Mouse (Mus musculus): ENCODE data around the gene Plk5. TPM values are rescaled to one million over a fixed set of nuclear protein-coding genes. Genes with fewer than 3 reads are reported as not detected.

The Plk5 gene
- polyA plus RNA-seq, 1 experiment, result 0.68 TPM

DNA sequence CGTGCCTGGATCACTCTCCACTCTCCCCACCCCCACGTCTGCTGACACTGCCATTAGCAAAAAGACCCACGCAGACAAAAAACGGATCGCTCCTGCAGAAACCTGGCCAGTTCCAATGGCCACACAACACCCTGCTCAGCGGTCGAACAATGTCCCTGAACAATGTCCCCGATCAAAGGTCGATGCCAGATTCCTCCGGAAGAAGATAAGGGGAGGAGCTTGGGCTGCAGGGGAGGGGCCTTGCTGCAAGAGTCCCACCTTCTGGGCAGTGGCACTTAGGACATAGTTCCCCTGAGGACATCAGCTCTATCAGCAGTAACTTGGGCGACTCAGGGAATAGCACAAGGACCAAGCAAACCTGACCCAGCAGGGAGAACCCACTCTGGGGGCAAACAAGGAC, 4.4 kb upstream of the Plk5 start:
- DNase-seq (ENCODE audit: low read depth, low spot score), result no peak
- WGBS, result 20% methylated on average over 11 of the region's 11 CpGs

DNA sequence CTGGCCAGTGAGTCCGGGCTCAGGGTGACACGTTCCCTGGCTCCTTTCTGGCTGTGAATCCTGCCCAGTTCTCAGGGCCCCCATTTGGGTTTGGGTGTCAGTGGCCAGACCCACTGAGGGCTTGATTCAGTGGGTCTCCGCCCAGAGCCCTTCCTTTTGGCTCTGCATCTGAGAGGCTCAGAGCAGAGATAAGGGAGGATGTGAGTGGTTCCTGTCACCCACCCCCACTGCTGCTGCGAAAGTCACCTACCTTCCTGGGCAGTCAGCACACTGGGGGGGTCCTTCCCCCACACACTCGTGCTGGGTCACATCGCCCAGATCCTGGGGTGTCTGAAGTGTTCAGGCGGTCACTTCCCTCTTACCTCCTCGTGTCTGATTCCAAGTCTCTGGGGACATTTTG, 3.5 kb upstream of the Plk5 start:
- 61% methylated on average over 8 of the region's 8 CpGs for WGBS

DNA sequence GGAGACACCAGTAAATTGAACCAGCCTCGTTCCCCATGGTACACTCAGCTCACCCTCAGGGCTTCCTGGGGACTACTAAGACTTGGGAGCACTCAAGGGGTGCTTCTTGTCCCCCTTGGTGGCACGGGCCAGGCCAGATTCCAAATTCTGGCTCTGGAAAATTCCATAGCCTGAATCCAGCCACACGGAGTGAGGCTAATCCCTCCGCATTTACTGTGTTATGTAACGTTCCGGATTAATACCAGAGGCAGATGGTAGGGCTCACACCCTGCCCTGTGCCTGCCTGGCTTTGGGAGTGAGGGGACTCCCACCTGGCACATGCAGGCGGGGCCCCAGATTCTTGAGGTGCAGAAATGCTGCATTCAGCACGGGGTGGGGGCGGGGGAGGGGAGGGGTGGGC, 828 bp upstream of the Plk5 start:
- WGBS, result 22% methylated on average over 9 of the region's 9 CpGs
- DNase-seq (ENCODE audit: low read depth, low spot score), result no peak

More for the DNA sequence above, 3.5 kb upstream of the Plk5 start:
- no peak for DNase-seq (ENCODE audit: low read depth, low spot score)

DNA sequence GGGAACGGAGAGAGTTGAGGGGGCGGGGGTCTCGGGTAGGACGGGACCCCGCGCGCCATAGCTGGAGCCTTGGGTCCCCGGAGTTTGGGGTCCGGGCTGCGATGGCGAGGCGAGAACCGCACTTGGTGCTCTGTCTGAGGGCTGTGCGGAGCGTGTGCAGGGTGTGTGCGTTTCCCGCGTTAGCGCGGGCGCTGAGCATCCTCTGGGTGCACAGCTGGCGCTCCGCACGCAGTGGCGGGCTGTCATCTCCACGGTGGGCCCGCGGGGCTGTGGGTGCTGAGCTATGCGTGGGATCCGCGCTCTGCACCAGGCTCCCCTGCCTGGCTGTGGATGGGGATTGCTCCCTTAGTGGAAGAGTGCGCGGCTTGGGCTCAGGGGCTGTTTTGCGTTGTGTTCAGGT, 478 bp downstream of the Plk5 start:
- WGBS, result 4% methylated on average over 34 of the region's 34 CpGs

DNA sequence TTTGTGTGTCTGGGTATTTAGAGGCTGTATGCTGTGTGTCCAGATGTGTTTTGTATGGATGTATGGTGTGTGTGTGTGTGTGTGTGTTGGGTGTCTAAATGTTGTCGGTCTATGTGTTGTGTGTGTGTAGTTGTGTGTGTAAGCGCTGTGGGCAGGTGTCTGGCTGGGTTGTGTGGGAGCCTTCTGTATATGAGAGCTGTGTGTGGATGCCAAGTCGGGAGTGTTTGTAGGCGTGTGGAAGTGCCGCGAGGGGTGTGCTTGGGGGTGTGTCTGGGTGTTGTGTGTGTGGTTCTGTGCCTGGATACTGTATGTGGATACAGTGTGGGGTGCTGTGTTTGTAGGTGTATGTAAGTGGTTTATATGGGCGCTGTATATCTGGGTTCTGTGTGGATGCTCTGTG, 1.1 kb downstream of the Plk5 start:
- 23% methylated on average over 7 of the region's 7 CpGs for WGBS
- no peak for DNase-seq (ENCODE audit: low read depth, low spot score)

More for the DNA sequence above, 478 bp downstream of the Plk5 start:
- DNase-seq (ENCODE audit: low read depth, low spot score), result no peak

DNA sequence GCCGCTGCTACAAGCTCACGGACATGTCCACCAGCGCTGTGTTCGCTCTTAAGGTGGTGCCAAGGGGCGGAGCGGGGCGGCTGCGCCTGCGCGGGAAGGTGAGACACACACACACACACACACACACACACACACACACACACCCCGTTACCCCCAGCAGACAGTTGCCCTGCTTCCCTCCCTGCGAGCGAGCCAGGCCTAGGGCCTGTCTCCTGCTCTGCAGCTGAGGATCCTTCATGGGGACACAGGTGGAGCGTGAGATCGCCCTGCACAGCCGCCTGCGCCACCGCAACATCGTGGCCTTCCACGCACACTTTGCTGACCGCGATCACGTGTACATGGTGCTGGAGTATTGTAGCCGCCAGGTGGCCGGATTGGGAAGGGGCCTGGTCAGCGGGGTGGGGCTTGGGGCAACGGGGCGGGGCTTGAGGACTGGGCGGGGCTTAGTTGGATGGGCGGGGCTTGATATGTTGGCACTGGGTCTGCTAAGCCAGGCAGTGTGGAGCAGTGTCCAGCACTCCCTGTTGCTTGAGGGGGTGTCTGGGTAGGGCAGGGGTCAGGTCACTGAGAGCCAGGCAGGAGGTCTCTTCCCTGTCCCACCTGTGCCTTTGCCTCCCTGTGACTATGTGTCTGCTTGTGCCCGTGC, 1.9 kb downstream of the Plk5 start:
- no peak for DNase-seq (ENCODE audit: low read depth, low spot score)
- WGBS, result 7% methylated on average over 30 of the region's 31 CpGs

DNA sequence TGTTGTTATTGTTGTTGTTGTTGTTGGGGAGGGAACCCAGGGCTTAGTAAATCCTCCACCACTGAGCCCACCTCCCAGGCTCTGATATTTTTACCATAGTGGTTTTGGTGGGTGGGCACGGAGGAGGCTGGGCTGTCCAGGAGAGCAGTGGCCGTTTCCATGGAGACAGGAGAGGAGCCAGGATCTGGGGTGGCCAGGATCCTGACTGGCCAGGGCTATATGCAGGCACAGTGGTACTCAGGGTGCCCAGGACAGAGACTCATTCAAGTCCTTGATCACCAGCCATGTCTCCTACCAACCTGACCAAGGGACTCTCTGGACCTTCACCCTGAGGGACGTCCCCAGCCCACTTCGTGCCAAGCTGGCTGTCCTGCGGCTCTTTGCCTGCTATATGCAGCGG, 7.5 kb downstream of the Plk5 start:
- WGBS, result 41% methylated on average over 6 of the region's 6 CpGs
- no peak for DNase-seq (ENCODE audit: low read depth, low spot score)

DNA sequence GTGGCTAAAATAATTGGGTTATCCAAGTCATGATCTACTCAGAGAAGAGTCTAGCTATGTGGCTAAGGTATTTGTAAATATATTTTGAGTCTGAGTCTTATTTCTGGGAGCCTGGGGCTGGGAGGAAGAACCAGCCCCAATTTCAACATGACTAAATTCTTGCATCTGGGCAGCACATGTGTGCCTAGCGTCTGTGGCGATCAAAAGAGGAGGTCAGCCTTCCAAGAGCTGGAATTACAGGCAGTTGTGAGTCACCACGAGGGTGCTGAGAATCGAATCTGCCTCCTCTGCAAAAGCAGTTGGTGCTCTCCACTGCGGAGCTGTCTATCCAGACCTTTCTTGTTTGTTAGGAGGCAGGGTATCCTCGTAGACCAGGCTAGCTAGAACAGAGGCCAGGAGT, 9.5 kb downstream of the Plk5 start:
- WGBS, result 61% methylated on average over 6 of the region's 6 CpGs
- DNase-seq (ENCODE audit: low read depth, low spot score), result no peak

DNA sequence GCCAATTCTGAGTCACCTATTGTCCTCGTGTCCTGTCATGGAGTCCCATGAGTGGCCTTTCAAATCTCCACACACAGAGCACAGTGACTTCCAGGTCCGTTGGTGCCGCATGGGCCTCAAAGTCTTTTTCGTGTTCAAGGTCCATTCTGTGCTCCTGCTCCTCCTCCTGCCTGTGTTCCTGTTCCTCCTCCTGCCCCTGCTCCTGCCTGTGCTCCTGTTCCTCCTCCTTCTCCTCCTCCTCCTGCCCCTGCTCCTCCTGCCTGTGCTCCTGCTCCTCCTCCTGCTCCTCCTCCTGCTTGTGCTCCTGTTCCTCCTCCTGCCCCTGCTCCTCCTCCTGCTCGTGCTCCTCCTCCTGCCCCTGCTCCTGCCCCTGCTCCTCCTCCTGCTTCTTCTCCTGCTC, 11.7 kb downstream of the Plk5 start:
- DNase-seq (ENCODE audit: low read depth, low spot score), result no peak
- 30% methylated on average over 5 of the region's 5 CpGs for WGBS

DNA sequence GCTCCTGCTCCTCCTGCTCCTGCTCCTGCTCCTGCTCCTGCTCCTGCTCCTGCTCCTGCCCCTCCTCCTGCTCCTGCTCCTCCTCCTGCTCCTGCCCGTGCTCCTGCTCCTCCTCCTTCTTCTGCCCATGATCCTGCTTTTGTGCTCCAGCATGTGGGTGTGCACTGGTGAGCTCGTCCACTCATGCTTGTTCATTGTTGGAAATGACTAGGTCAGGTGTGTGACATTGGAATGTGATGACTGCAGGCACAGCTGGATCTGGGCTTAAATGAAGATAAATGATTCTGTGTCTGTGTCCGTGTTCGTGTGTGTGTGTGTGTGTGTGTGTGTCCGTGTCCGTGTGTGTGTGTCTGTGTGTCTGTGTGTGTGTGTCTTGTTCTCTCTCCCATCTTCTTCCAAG, 12.1 kb downstream of the Plk5 start:
- DNase-seq (ENCODE audit: low read depth, low spot score), result no peak
- WGBS, result 86% methylated on average over 6 of the region's 6 CpGs

DNA sequence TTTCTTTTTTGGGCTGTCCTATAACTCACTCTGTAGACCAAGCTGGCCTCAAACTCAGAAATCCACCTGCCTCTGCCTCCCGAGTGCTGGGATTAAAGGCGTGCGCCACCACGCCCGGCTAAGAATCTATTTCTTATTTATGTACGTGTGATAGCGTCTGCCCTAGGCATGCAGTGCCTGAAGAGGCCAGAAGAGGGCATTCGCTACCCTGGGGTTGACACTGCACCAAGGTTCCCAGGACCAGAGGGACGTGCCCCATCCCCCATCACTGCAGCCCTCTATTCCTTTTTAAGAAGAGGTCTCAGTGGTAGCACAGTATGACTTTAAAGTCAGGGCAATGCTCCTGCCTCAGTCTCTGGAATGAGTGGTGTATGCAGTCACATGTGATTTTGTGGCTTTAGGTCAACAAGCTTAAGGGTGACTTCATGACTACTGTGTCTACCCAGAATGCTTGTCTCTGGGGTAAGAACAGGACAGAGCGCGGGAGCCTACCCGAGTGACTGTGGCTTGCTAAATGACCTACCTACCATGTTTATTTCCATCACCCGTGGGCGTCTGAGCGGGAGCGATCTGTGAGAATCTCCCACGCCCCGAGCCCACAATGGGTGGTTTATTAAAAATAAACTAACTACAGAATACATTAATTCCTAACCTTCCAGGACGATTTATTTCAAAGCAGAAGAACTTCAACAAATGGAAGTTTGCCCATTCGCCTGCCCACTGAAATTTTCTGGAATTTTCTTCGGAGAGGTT, 13.9 kb downstream of the Plk5 start:
- WGBS, result 74% methylated on average over 21 of the region's 21 CpGs
- no peak for DNase-seq (ENCODE audit: low read depth, low spot score)

DNA sequence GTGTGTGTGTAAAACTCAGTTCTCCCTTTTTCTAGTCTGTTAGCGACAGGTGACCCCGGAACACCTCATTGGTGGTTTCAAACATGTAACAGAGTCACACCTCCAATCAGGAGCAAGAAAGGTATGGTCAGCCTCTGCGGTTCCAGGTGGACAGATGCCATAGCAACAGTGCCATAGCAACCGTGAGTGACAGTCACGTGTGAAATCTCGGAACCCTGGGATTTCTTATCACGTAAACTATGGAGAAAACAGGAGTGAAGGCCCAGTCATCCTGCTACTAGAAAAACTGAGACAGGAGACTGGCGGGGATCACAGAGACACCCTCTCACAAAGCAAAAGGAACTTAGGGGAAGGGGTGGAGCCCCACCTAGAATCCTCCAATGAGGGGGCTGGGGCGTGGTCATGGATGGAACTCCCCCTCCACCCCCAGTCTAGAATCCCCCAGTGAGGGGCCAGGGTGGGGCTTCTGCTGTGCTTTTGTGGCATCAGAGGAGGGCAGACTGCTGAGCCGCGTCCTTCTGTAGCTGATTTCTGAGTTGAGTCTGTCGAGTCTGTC, 15.2 kb downstream of the Plk5 start:
- DNase-seq (ENCODE audit: low read depth, low spot score), result no peak
- WGBS, result 9% methylated on average over 12 of the region's 12 CpGs

DNA sequence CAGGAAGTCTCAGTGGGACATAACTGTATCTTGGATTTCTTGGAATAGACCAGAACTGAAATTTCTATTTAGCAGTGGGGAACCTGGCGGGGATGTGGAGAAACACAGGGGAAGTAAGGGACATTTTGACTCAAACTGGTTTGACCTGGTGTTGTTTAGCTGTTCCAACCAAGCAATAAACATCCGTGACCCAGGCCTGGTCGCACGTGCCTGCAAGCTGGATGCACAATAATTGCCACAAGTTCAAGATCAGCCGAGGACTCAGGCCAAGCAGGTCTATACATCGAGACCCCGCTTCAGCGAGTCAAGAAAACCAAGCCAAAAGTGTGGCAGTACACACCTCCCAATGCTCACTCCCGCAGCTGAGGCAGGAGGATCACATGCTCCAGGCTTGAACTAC, 15.7 kb downstream of the Plk5 start:
- DNase-seq (ENCODE audit: low read depth, low spot score), result no peak
- 50% methylated on average over 9 of the region's 9 CpGs for WGBS

DNA sequence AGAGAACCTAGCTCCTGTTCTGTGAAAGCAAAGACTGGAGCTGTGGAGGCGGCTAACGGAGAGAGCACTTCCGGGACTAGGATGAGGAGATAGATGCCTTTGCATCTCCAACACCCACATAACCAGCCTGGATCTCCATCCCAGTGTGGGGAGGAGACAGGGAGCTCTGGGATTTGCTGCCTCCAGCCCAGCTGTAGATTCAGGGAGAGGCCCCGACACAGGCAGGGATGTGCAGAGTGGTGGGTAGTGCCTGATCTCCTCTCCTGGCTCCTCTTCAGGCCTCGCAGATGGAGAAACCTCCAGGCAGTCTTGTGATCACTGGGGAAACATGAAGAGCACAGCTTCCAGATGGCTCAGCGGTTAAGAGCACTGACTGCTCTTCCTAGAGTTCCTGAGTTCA, 16.4 kb downstream of the Plk5 start:
- 84% methylated on average over 6 of the region's 6 CpGs for WGBS
- no peak for DNase-seq (ENCODE audit: low read depth, low spot score)

DNA sequence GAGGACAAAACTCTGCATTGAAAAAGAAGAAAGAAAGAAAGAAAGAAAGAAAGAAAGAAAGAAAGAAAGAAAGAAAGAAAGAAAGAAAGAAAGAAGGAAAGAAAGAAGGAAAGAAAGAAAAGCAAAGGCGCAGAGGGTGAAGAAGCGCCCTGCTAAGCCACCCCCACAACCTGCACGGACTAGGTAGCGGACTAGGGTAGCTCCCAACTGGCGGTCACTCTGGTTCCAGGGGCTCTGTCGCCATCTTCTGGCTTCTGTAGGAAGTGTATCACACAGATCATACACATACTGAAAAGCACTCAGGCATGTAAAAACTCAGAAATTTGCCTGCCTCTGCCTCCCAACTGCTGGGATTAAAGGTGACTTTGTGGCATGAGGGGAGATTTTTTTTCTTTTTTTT, 17.8 kb downstream of the Plk5 start:
- 25% methylated on average over 6 of the region's 6 CpGs for WGBS
- DNase-seq (ENCODE audit: low read depth, low spot score), result no peak

DNA sequence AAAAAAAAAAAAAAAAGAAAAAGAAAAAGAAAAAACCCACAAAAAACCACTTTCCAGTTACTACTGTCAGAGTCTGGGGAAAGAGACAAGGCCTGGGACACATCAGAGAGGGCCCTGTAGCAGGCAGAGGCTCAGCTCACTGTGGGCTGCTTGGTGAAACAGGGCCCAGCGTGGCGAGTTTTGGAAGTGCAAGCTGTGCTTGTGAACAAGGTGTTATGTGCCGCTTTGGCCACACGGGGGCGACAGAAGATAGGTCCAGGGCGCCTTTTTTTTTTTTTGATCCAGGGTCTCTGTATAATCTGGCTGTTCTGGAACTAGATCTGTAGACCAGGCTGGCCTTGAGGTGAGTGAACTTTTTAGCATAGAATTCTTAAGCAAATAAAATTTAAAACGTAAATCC, 19.9 kb downstream of the Plk5 start:
- 4% methylated on average over 7 of the region's 7 CpGs for WGBS
- DNase-seq (ENCODE audit: low read depth, low spot score), result no peak

DNA sequence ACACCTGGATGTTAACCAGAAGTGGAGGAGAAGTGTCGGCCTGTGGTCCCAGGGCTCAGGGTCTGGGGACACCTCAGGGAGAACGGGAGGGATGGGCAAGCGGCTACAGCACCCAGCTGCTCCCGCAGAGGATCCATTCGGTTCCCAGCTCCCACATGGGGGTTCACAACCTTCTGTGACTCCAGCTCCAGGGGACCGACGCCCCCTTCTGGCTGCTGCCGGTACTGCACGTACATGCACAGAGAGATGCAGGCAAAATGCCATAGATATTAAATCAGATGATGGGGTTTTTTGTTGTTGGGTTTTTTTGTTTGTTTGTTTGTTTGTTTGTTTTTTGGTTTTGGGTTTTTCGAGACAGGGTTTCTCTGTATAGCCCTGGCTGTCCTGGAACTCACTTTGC, 21.5 kb downstream of the Plk5 start:
- 47% methylated on average over 10 of the region's 10 CpGs for WGBS
- DNase-seq (ENCODE audit: low read depth, low spot score), result no peak

DNA sequence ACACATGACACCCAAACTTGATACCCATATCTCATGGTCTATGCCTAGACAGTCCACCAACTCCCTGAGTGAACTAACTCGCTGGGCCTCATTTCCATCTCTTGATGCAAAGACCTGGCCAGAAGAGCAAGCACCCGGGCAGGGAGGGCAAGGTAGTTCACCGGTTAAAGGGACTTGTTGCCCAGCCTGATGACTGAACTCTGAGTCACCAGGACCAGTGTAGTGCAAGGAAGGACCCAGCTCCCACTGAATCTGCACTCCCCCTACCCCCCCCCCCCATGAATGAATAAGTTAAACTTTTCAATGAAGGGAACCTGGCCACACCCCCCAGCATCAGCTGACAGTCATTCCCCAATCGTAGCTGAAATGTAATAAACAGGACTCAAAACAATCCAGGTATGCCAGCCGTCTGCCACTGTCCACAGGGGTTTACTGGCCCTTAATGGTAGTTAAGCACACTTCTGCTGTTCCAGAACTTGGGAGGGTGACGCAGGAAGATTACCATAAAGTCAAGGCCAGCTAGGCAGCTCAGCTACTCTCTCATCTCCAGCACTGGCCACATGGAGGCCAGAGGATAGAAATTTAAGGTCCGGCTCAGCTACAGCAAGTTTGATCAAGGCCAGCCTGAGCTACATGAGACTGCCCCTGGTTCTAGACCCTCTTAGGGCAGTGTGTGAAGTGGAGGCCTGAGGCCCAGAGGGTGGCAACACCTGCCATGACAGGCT, 26.5 kb downstream of the Plk5 start:
- 77% methylated on average over 7 of the region's 7 CpGs for WGBS
- DNase-seq (ENCODE audit: low read depth, low spot score), result no peak

DNA sequence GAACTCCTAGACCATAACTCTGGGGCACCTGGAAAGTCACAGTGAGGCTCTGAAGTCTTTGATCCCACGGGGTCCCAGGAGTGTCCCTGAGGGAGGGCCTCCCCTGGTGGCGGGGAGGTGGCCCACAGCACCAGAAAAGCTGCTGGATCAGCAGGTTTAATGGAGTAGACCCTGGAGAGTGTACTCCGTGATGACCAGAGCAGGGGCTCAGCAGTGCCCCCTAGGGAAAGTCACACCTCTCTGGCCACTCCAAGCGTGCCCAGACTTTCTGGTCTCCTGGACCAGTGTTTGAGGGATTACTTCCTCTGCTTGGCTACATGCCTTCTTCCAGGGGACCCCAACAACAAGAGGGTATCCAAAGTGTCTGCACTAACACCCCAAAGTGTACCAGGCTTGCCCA, 27.2 kb downstream of the Plk5 start:
- DNase-seq (ENCODE audit: low read depth, low spot score), result no peak
- WGBS, result 77% methylated on average over 4 of the region's 4 CpGs

DNA sequence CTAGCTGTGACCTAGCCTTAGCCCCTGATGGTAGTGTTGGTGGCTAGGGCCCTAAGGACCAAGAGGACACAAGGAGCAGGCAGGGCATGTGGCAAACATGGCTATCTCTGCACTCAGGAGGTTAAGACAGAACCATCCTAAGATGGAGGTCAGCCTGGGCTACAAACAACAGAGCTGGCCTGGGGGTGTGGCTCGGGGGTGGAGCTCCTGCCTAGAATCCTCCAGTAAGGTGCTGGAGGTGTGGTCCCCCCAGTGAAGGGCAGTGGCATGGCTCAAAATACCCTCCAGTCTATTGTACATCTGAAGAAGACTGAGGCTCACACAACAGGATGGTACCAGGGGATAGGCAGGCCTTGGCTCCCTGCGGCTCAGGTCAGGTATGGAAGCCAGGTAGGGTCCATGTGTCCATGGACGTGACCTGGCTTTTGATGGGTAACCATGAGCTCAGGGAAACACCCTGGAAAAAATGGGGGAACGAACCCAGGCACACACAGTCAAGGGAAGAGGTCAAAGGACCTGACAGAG, 27.9 kb downstream of the Plk5 start:
- no peak for DNase-seq (ENCODE audit: low read depth, low spot score)
- 82% methylated on average over 4 of the region's 4 CpGs for whole genome bisulfite sequencing

All from large intestine, adult 2 months (tissue).